Mouse (Mus musculus): ENCODE measurements around the gene Mpg. TPM values are rescaled to one million over a fixed set of nuclear protein-coding genes. Genes with fewer than 3 reads are reported as not detected.

Mpg gene
- polyA plus RNA-seq, 1 experiment: 20.7 TPM

- H3K27ac ChIP-seq (ENCODE audit: insufficient read depth, low read length): no peak overlapping the region
- peaks cover 10% of the 10 kb centered on the region for H3K4me1 ChIP-seq (ENCODE audit: control insufficient read depth, insufficient read depth, low read length)
- H3K4me3 ChIP-seq (ENCODE audit: insufficient read depth, low read length): no peak overlapping the region
- TF ChIP-seq POLR2A (IDR thresholded peaks at IDR 0.05; ENCODE audit: low read depth, low read length) (no peak), CTCF (IDR thresholded peaks at IDR 0.05; ENCODE audit: borderline replicate concordance, insufficient read depth, low read length) (no peak)
These were observed 2.1 kb downstream of the Mpg start for GRCm38 (mm10) chr11:32228292-32228845.

- H3K4me3 ChIP-seq (ENCODE audit: insufficient read depth, low read length): no peak overlapping the region
- TF ChIP-seq CTCF (IDR thresholded peaks at IDR 0.05; ENCODE audit: borderline replicate concordance, insufficient read depth, low read length): no peak
- no peak for TF ChIP-seq POLR2A (IDR thresholded peaks at IDR 0.05; ENCODE audit: low read depth, low read length)
- peaks cover 7% of the 10 kb centered on the region for H3K4me1 ChIP-seq (ENCODE audit: control insufficient read depth, insufficient read depth, low read length)
- no peak overlapping the region for H3K27ac ChIP-seq (ENCODE audit: insufficient read depth, low read length)
These were observed 3.9 kb downstream of the Mpg start for GRCm38 (mm10) chr11:32230220-32230619.

- H3K4me3 ChIP-seq (ENCODE audit: insufficient read depth, low read length): no peak overlapping the region
- H3K27ac ChIP-seq (ENCODE audit: insufficient read depth, low read length): no peak overlapping the region
- no peak for TF ChIP-seq POLR2A (IDR thresholded peaks at IDR 0.05; ENCODE audit: low read depth, low read length)
- TF ChIP-seq CTCF (IDR thresholded peaks at IDR 0.05; ENCODE audit: borderline replicate concordance, insufficient read depth, low read length): no peak
- H3K4me1 ChIP-seq (ENCODE audit: control insufficient read depth, insufficient read depth, low read length): no peaks in the 10 kb centered on the region
These were observed 4.8 kb downstream of the Mpg start for GRCm38 (mm10) chr11:32231125-32231524.

- no peak overlapping the region for H3K4me3 ChIP-seq (ENCODE audit: insufficient read depth, low read length)
- no peak for TF ChIP-seq CTCF (IDR thresholded peaks at IDR 0.05; ENCODE audit: borderline replicate concordance, insufficient read depth, low read length)
- TF ChIP-seq POLR2A (IDR thresholded peaks at IDR 0.05; ENCODE audit: low read depth, low read length): no peak
These were observed 6.5 kb downstream of the Mpg start for GRCm38 (mm10) chr11:32232848-32233247.

GRCm38 (mm10) chr11:32233895-32234294 is 7.6 kb downstream of the Mpg start:
- no peak for TF ChIP-seq POLR2A (IDR thresholded peaks at IDR 0.05; ENCODE audit: low read depth, low read length)
- TF ChIP-seq CTCF (IDR thresholded peaks at IDR 0.05; ENCODE audit: borderline replicate concordance, insufficient read depth, low read length): no peak
- Histone ChIP-seq H3K4me3 (ENCODE audit: insufficient read depth, low read length) (no peak overlapping the region), H3K27ac (ENCODE audit: insufficient read depth, low read length) (no peak overlapping the region), H3K4me1 (ENCODE audit: control insufficient read depth, insufficient read depth, low read length) (no peaks in the 10 kb centered on the region)

More at GRCm38 (mm10) chr11:32232848-32233247, 6.5 kb downstream of the Mpg start:
- no peaks in the 10 kb centered on the region for H3K4me1 ChIP-seq (ENCODE audit: control insufficient read depth, insufficient read depth, low read length)
- no peak overlapping the region for H3K27ac ChIP-seq (ENCODE audit: insufficient read depth, low read length)

GRCm38 (mm10) chr11:32234816-32235485 is 8.6 kb downstream of the Mpg start:
- H3K4me3 ChIP-seq (ENCODE audit: insufficient read depth, low read length): no peak overlapping the region
- no peaks in the 10 kb centered on the region for H3K4me1 ChIP-seq (ENCODE audit: control insufficient read depth, insufficient read depth, low read length)
- H3K27ac ChIP-seq (ENCODE audit: insufficient read depth, low read length): no peak overlapping the region
- TF ChIP-seq CTCF (IDR thresholded peaks at IDR 0.05; ENCODE audit: borderline replicate concordance, insufficient read depth, low read length) (no peak), POLR2A (IDR thresholded peaks at IDR 0.05; ENCODE audit: low read depth, low read length) (no peak)

GRCm38 (mm10) chr11:32235646-32236045 is 9.3 kb downstream of the Mpg start:
- H3K4me1 ChIP-seq (ENCODE audit: control insufficient read depth, insufficient read depth, low read length): no peaks in the 10 kb centered on the region
- no peak overlapping the region for H3K4me3 ChIP-seq (ENCODE audit: insufficient read depth, low read length)
- H3K27ac ChIP-seq (ENCODE audit: insufficient read depth, low read length): no peak overlapping the region
- TF ChIP-seq CTCF (IDR thresholded peaks at IDR 0.05; ENCODE audit: borderline replicate concordance, insufficient read depth, low read length) (no peak), POLR2A (IDR thresholded peaks at IDR 0.05; ENCODE audit: low read depth, low read length) (no peak)

- Histone ChIP-seq H3K4me3 (ENCODE audit: insufficient read depth, low read length) (no peak overlapping the region), H3K4me1 (ENCODE audit: control insufficient read depth, insufficient read depth, low read length) (no peaks in the 10 kb centered on the region), H3K27ac (ENCODE audit: insufficient read depth, low read length) (no peak overlapping the region)
- TF ChIP-seq POLR2A (IDR thresholded peaks at IDR 0.05; ENCODE audit: low read depth, low read length): no peak
- TF ChIP-seq CTCF (IDR thresholded peaks at IDR 0.05; ENCODE audit: borderline replicate concordance, insufficient read depth, low read length): no peak
These were observed 9.8 kb downstream of the Mpg start for GRCm38 (mm10) chr11:32236132-32236531.

- peak; percentile 34; the same call in 1 of the 2 replicates for TF ChIP-seq CTCF (IDR thresholded peaks at IDR 0.05; ENCODE audit: borderline replicate concordance, insufficient read depth, low read length)
- TF ChIP-seq POLR2A (IDR thresholded peaks at IDR 0.05; ENCODE audit: low read depth, low read length): no peak
- Histone ChIP-seq H3K4me3 (ENCODE audit: insufficient read depth, low read length) (no peak overlapping the region), H3K27ac (ENCODE audit: insufficient read depth, low read length) (no peak overlapping the region), H3K4me1 (ENCODE audit: control insufficient read depth, insufficient read depth, low read length) (no peaks in the 10 kb centered on the region)
These were observed 10.6 kb downstream of the Mpg start for GRCm38 (mm10) chr11:32236712-32237410.

- Histone ChIP-seq H3K4me1 (ENCODE audit: control insufficient read depth, insufficient read depth, low read length) (no peaks in the 10 kb centered on the region), H3K27ac (ENCODE audit: insufficient read depth, low read length) (no peak overlapping the region), H3K4me3 (ENCODE audit: insufficient read depth, low read length) (no peak overlapping the region)
- TF ChIP-seq POLR2A (IDR thresholded peaks at IDR 0.05; ENCODE audit: low read depth, low read length): no peak
- TF ChIP-seq CTCF (IDR thresholded peaks at IDR 0.05; ENCODE audit: borderline replicate concordance, insufficient read depth, low read length): no peak
These were observed 11.1 kb downstream of the Mpg start for GRCm38 (mm10) chr11:32237411-32237795.

All from embryonic fibroblast, embryonic 13.5 days (primary cell).